ENCODE assay signal across 12 mouse cellular contexts in the genomic region with DNA sequence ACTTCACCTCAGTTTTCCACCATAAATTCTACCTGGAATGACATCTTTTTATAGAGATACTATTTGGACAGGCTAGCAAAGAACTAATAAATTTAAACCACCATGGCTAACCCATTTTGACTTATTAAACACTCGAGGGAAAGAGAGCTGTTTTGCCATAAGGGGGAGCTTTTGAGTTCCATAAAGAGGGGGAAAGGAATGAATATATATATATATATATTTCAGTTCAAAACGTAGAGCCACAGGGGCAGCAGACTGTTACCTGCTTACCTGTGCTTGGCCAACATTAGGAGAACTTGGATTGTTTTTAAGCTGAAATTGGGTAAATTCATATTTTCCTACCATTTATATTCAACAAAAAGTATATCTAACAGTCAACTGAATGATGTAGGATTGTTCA. TPM values are rescaled to one million over a fixed set of nuclear protein-coding genes. Genes with fewer than 3 reads are reported as not detected.
DNase-seq lines count a peak whose midpoint lies in the region; ATAC-seq and TF ChIP-seq lines count a peak whose summit lies in the region.
"Had no signal": no experiment of that assay in that cellular context is flagged by ENCODE, and none has a peak within 500 bp of the region (broad histone marks: within the 10 kb centered on the region; RNA-seq: fewer than 3 reads in every experiment).

No protein-coding gene starts in this region.

- peaks cover 15% of the 10 kb centered on the region for H3K27me3 ChIP-seq in heart, postnatal 0 days (ENCODE audit: control insufficient read depth, insufficient read depth, low read length)
- peaks cover 14% of the 10 kb centered on the region; the same call in 1 of the 2 replicates for H3K27me3 ChIP-seq in embryonic facial prominence, embryonic 13.5 days

- peak; percentile 48 for TF ChIP-seq CTCF in heart, postnatal 0 days (IDR thresholded peaks at IDR 0.05; ENCODE audit: low read depth)

- H3K4me2 ChIP-seq in heart, postnatal 0 days (ENCODE audit: low read depth, low read length): peak overlapping the region; percentile 96
- H3K4me2 ChIP-seq in embryonic facial prominence, embryonic 13.5 days: peak overlapping the region; percentile 89

- peak overlapping the region; percentile 58; the same call in 1 of the 2 replicates for H3K4me3 ChIP-seq in heart, postnatal 0 days (ENCODE audit: low read depth, low read length)
- H3K4me3 ChIP-seq in embryonic facial prominence, embryonic 13.5 days: no peak overlapping the region

- H3K36me3 ChIP-seq in heart, postnatal 0 days (replicated peaks; ENCODE audit: control insufficient read depth, insufficient read depth, low read length): no peaks in the 10 kb centered on the region
- H3K36me3 ChIP-seq in embryonic facial prominence, embryonic 13.5 days: no peaks in the 10 kb centered on the region
- H3K36me3 ChIP-seq: G1E; stomach, embryonic 15.5 days had no signal

- no peak overlapping the region for H3K27ac ChIP-seq in heart, postnatal 0 days (ENCODE audit: low read depth)
- H3K27ac ChIP-seq in embryonic facial prominence, embryonic 13.5 days: no peak overlapping the region
- H3K27ac ChIP-seq: macrophage; stomach, embryonic 15.5 days had no signal

- intact Hi-C loops in heart, postnatal 14 days (cut with DNase I): loop anchor here (2.0 to 10.0 kb wide), 2 partner anchors 288 to 374 kb away; no protein-coding TSS in a partner anchor

- H3K9me3 ChIP-seq in heart, postnatal 0 days (replicated peaks; ENCODE audit: control insufficient read depth, low read length): no peaks in the 10 kb centered on the region
- H3K9me3 ChIP-seq in embryonic facial prominence, embryonic 13.5 days: no peaks in the 10 kb centered on the region
- H3K9me3 ChIP-seq: stomach, embryonic 15.5 days had no signal

- TF ChIP-seq EP300 in heart, postnatal 0 days (IDR thresholded peaks at IDR 0.05; ENCODE audit: low read depth): no peak

- ATAC-seq in heart, postnatal 0 days (ENCODE audit: insufficient read depth, low read depth): no peak
- no peak for ATAC-seq in embryonic facial prominence, embryonic 13.5 days (ENCODE audit: insufficient number of reproducible peaks, insufficient read depth, low FRiP score, low TSS enrichment, low read depth)

- no peak overlapping the region for H3K9ac ChIP-seq in heart, postnatal 0 days (replicated peaks; ENCODE audit: low read depth, low read length)
- H3K9ac ChIP-seq in embryonic facial prominence, embryonic 13.5 days: no peak overlapping the region
- H3K9ac ChIP-seq: stomach, embryonic 15.5 days had no signal

- no peaks in the 10 kb centered on the region for H3K4me1 ChIP-seq in heart, postnatal 0 days (ENCODE audit: control insufficient read depth, insufficient read depth)
- H3K4me1 ChIP-seq in embryonic facial prominence, embryonic 13.5 days: peaks cover 20% of the 10 kb centered on the region

- DNase-seq in heart, postnatal 0 days (ENCODE audit: low spot score): peak; percentile 74
- DNase-seq in heart, postnatal 14 days: no peak
- DNase-seq in NIH3T3 (ENCODE audit: low read depth): peak; percentile 81
- peak; percentile 12 for DNase-seq in lung, postnatal 25 days (ENCODE audit: low spot score)
- no peak for DNase-seq in adrenal gland, adult 8-10 months
- DNase-seq in right cerebral cortex, postnatal 4 days: no peak
- DNase-seq in spleen, postnatal 10 days (ENCODE audit: low spot score in 2 of 2): no peak
- DNase-seq: heart, postnatal 4 days had no signal

- WGBS in heart, postnatal 0 days: 2% methylated on average over 2 of the region's 2 CpGs
- WGBS in embryonic facial prominence, embryonic 13.5 days: 0% methylated on average over 2 of the region's 2 CpGs

RNA-seq across cellular contexts. Expression of gene Pappa, which starts 1.1 kb away (rescaled TPM):
- 1.2 and 1.9 TPM in 2 replicates for total RNA-seq in heart, postnatal 0 days (2014; rRNA removed; ENCODE audit: low replicate concordance)
- polyA plus RNA-seq in heart, postnatal 0 days (2015; fragmentation: Nextera tagmentation; extraction: Ambion mirVana): 0.14 and 0.19 TPM in 2 replicates
- under 1 TPM; 0.61 to 0.88 TPM for total RNA-seq in heart, postnatal 14 days (2021)
- polyA plus RNA-seq in embryonic facial prominence, embryonic 13.5 days (2015; fragmentation: Nextera tagmentation; extraction: Ambion mirVana): 2.2 and 3.9 TPM in 2 replicates
- under 1 TPM; 0.28 to 0.38 (median 0.32) TPM for total RNA-seq in adrenal gland, adult 8-10 months (2022)
- polyA plus RNA-seq: G1E, macrophage had no signal

Comparison
In these comparisons a context has a peak if more than half of its experiments do, and no peak if none do; other contexts are left out.
1. DNase-seq: peak in heart, postnatal 0 days (single experiment), NIH3T3 (single experiment) and lung, postnatal 25 days (single experiment); none in heart, postnatal 14 days (0 of 2), adrenal gland, adult 8-10 months (single experiment), right cerebral cortex, postnatal 4 days (single experiment) and spleen, postnatal 10 days (0 of 2).